Mouse (Mus musculus) gastrocnemius, postnatal 4 days (tissue): ENCODE results near the gene Clcn3. TPM values are rescaled to one million over a fixed set of nuclear protein-coding genes. Genes with fewer than 3 reads are reported as not detected.
A peak's percentile ranks its signal among the peaks of the same experiment; 100 is the strongest.

Experiments
- DNase-seq, 2 experiments: peaks; one replicate each; pipeline ENCODE4 v3.0.0; 2021 to 2022; ENCODE audit warnings: low spot score in 2 of 2, mixed read lengths in 2 of 2
- total RNA-seq, 2 experiments: library from RNA; stranded (reverse); gene quantifications; 2 replicates each; pipeline ENCODE4 v1.2.3; 2021

Gene Clcn3
- total RNA-seq, 2 experiments from 2014 or later, result 18.6 to 20.0 TPM

GRCm38 (mm10) chr8:60954281-60955014, 28.7 kb downstream of the Clcn3 start:
- peak; percentile 18 to 60 for DNase-seq

- DNase-seq, result no peak
Measured at GRCm38 (mm10) chr8:60952803-60953202, 30.3 kb downstream of the Clcn3 start.

- DNase-seq, result no peak
Measured at GRCm38 (mm10) chr8:60951757-60952156, 31.3 kb downstream of the Clcn3 start.

GRCm38 (mm10) chr8:60951271-60951670, 31.8 kb downstream of the Clcn3 start:
- DNase-seq, result no peak

GRCm38 (mm10) chr8:60949859-60950258, 33.2 kb downstream of the Clcn3 start:
- no peak for DNase-seq

GRCm38 (mm10) chr8:60947503-60947902, 35.6 kb downstream of the Clcn3 start:
- no peak for DNase-seq

- no peak for DNase-seq
Measured at GRCm38 (mm10) chr8:60942867-60943266, 40.2 kb downstream of the Clcn3 start.

GRCm38 (mm10) chr8:60938717-60939424, 44.2 kb downstream of the Clcn3 start:
- DNase-seq, result no peak

- no peak for DNase-seq
Measured at GRCm38 (mm10) chr8:60933617-60934016, 49.5 kb downstream of the Clcn3 start.

- no peak for DNase-seq
Measured at GRCm38 (mm10) chr8:60920176-60920575, 62.9 kb downstream of the Clcn3 start.

GRCm38 (mm10) chr8:60919069-60919468, 64.0 kb downstream of the Clcn3 start:
- no peak for DNase-seq

- no peak for DNase-seq
Measured at GRCm38 (mm10) chr8:60912554-60912953, 70.5 kb downstream of the Clcn3 start.

GRCm38 (mm10) chr8:60912081-60912480, 71.0 kb downstream of the Clcn3 start:
- no peak for DNase-seq

- no peak for DNase-seq
Measured at GRCm38 (mm10) chr8:60900147-60900546, 83.0 kb downstream of the Clcn3 start.

- DNase-seq, result no peak
Measured at GRCm38 (mm10) chr8:60895878-60896277, 87.2 kb downstream of the Clcn3 start.

GRCm38 (mm10) chr8:60891757-60892156, 91.3 kb downstream of the Clcn3 start:
- DNase-seq, result no peak

GRCm38 (mm10) chr8:60890520-60890874, 92.6 kb downstream of the Clcn3 start:
- no peak for DNase-seq

GRCm38 (mm10) chr8:60889843-60890519, 93.1 kb downstream of the Clcn3 start, which contains the start of gene Hpf1:
TSS of gene Hpf1 (plus strand) at chr8:60890418.
- DNase-seq, result peak; percentile 90 to 95

GRCm38 (mm10) chr8:60889131-60889842, 93.8 kb downstream of the Clcn3 start:
- DNase-seq, result no peak

- DNase-seq, result no peak
Measured at GRCm38 (mm10) chr8:60886736-60887135, 96.4 kb downstream of the Clcn3 start.

GRCm38 (mm10) chr8:60883419-60884137, 99.5 kb downstream of the Clcn3 start:
- DNase-seq, result no peak
